Mouse (Mus musculus) spleen, adult 2 months (tissue): ENCODE results near the gene Foxk1. TPM values are rescaled to one million over a fixed set of nuclear protein-coding genes. Genes with fewer than 3 reads are reported as not detected.

ENCODE experiments used
- DNase-seq, 2 experiments: peaks; one replicate each; pipeline versions ENCODE4 v3.0.0 to v3.0.0-alpha.2; 2012 to 2021; ENCODE audit warnings: low spot score in 2 of 2, low read depth in 1 of 2
- H3K27ac ChIP-seq: fragments of 200-500 bp; 2 replicates; pipeline ENCODE4 v1.5.1; 2012; ENCODE audit warnings: low read length, inconsistent platforms; ENCODE audit not compliant: insufficient read depth
- H3K27me3 ChIP-seq: fragments of 200-500 bp; 2 replicates; pipeline ENCODE4 v1.6.1; 2012; ENCODE audit warnings: mild to moderate bottlenecking, moderate library complexity, low read length, inconsistent platforms; ENCODE audit not compliant: control insufficient read depth, insufficient read depth
- H3K36me3 ChIP-seq: fragments of 200-500 bp; 2 replicates; pipeline ENCODE4 v1.6.1; 2012; ENCODE audit warnings: mild to moderate bottlenecking, low read length, inconsistent platforms; ENCODE audit not compliant: control insufficient read depth, insufficient read depth
- H3K4me1 ChIP-seq: fragments of 200-500 bp; 2 replicates; pipeline ENCODE4 v1.6.1; 2011; ENCODE audit warnings: inconsistent platforms; ENCODE audit not compliant: control insufficient read depth, insufficient read depth, insufficient read length
- H3K4me3 ChIP-seq: fragments of 200-500 bp; 2 replicates; pipeline ENCODE4 v1.5.1; 2011; ENCODE audit warnings: mild to moderate bottlenecking, inconsistent platforms; ENCODE audit not compliant: insufficient read depth, insufficient read length; ENCODE audit errors: extremely low read depth
- CTCF ChIP-seq: fragments of 200-500 bp; IDR thresholded peaks from 2 replicates; pipeline ENCODE4 v1.5.1; 2011; ENCODE audit warnings: mild to moderate bottlenecking, inconsistent platforms; ENCODE audit not compliant: insufficient read depth, insufficient read length, insufficient replicate concordance; ENCODE audit errors: extremely low read depth
- POLR2A ChIP-seq: fragments of 200-500 bp; IDR thresholded peaks from 2 replicates; pipeline ENCODE4 v1.6.1; 2011; ENCODE audit warnings: low read depth, low read length, inconsistent platforms
- WGBS: fragments of 180-500 bp; shearing (Covaris S2); methylation state at CpG from one replicate; pipeline ENCODE4 v1.1.7; 2018; 5-methylcytosine and 5-hydroxymethylcytosine counted together
- polyA plus RNA-seq: library from polyadenylated mRNA; depleted of rRNA; stranded (reverse); fragments of >200 nt; gene quantifications from 2 replicates; pipeline ENCODE4 v1.2.3, GENCODE M21; 2012

The Foxk1 gene
- polyA plus RNA-seq, 1 experiment: 39.2 TPM

GRCm38 (mm10) chr5:142375641-142376040 is 25.7 kb upstream of the Foxk1 start:
- H3K27ac ChIP-seq: peak overlapping the region; percentile 89
- 73% methylated on average over 5 of the region's 5 CpGs for WGBS
- no peaks in the 10 kb centered on the region for H3K36me3 ChIP-seq
- peaks cover 42% of the 10 kb centered on the region; the same call in 1 of the 2 replicates for H3K4me1 ChIP-seq
- TF ChIP-seq POLR2A (no peak; the same call in 1 of the 2 replicates), CTCF (no peak)
- no peaks in the 10 kb centered on the region for H3K27me3 ChIP-seq
- H3K4me3 ChIP-seq: no peak overlapping the region
- peak; percentile 45 to 50 for DNase-seq

- no peak overlapping the region for H3K4me3 ChIP-seq
- H3K4me1 ChIP-seq: peaks cover 42% of the 10 kb centered on the region; the same call in 1 of the 2 replicates
- WGBS: 40% methylated on average over 6 of the region's 6 CpGs
These were observed 25.2 kb upstream of the Foxk1 start for GRCm38 (mm10) chr5:142376071-142376470.

GRCm38 (mm10) chr5:142378068-142378467 is 23.2 kb upstream of the Foxk1 start:
- TF ChIP-seq CTCF: no peak
- no peak for TF ChIP-seq POLR2A
- 71% methylated on average over 2 of the region's 2 CpGs for WGBS
- no peak overlapping the region for H3K4me3 ChIP-seq
- no peaks in the 10 kb centered on the region for H3K36me3 ChIP-seq
- H3K4me1 ChIP-seq: peaks cover 25% of the 10 kb centered on the region; the same call in 1 of the 2 replicates
- H3K27me3 ChIP-seq: no peaks in the 10 kb centered on the region
- no peak for DNase-seq
- no peak overlapping the region for H3K27ac ChIP-seq

More at GRCm38 (mm10) chr5:142376071-142376470, 25.2 kb upstream of the Foxk1 start:
- Histone ChIP-seq H3K27me3 (no peaks in the 10 kb centered on the region), H3K36me3 (no peaks in the 10 kb centered on the region), H3K27ac (peak overlapping the region; percentile 89)
- peak; percentile 73 to 87 for DNase-seq
- TF ChIP-seq POLR2A: no peak
- TF ChIP-seq CTCF: no peak

GRCm38 (mm10) chr5:142380491-142380890 is 20.8 kb upstream of the Foxk1 start:
- TF ChIP-seq POLR2A (no peak), CTCF (no peak)
- peaks cover 19% of the 10 kb centered on the region; the same call in 1 of the 2 replicates for H3K4me1 ChIP-seq
- H3K36me3 ChIP-seq: no peaks in the 10 kb centered on the region
- H3K4me3 ChIP-seq: no peak overlapping the region
- no peaks in the 10 kb centered on the region for H3K27me3 ChIP-seq
- H3K27ac ChIP-seq: no peak overlapping the region
- WGBS: 32% methylated on average over 6 of the region's 6 CpGs
- no peak for DNase-seq

GRCm38 (mm10) chr5:142384911-142385660 is 16.2 kb upstream of the Foxk1 start:
- Histone ChIP-seq H3K27ac (peak overlapping the region; percentile 40), H3K4me1 (peaks cover 11% of the 10 kb centered on the region; the same call in 1 of the 2 replicates), H3K36me3 (no peaks in the 10 kb centered on the region), H3K27me3 (no peaks in the 10 kb centered on the region), H3K4me3 (no peak overlapping the region)
- DNase-seq: peak in 1 of 2 experiments; percentile 50
- TF ChIP-seq CTCF: no peak
- TF ChIP-seq POLR2A: no peak
- WGBS: 71% methylated on average over 23 of the region's 23 CpGs

- no peaks in the 10 kb centered on the region for H3K36me3 ChIP-seq
- no peaks in the 10 kb centered on the region for H3K27me3 ChIP-seq
- TF ChIP-seq CTCF: no peak
- TF ChIP-seq POLR2A: no peak
- 84% methylated on average over 6 of the region's 6 CpGs for WGBS
- H3K27ac ChIP-seq: peak overlapping the region; percentile 26
- no peak for DNase-seq
- H3K4me1 ChIP-seq: peaks cover 12% of the 10 kb centered on the region; the same call in 1 of the 2 replicates
- no peak overlapping the region for H3K4me3 ChIP-seq
These were observed 15.0 kb upstream of the Foxk1 start for GRCm38 (mm10) chr5:142386329-142386728.
